Mouse (Mus musculus) megakaryocyte, embryonic 14.5 days (primary cell): Measurements from ENCODE around the gene Snf8. TPM values are rescaled to one million over a fixed set of nuclear protein-coding genes. Genes with fewer than 3 reads are reported as not detected.
A peak's percentile ranks its signal among the peaks of the same experiment; 100 is the strongest.

ENCODE experiments used
- H3K27me3 ChIP-seq: replicated peaks from 2 replicates; pipeline ENCODE3; 2012; ENCODE audit warnings: inconsistent platforms
- H3K36me3 ChIP-seq: replicated peaks from 2 replicates; pipeline ENCODE3; 2012; ENCODE audit warnings: low read length, inconsistent platforms, mixed read lengths
- H3K4me1 ChIP-seq: 2 replicates; pipeline ENCODE4 v1.6.1; 2012; ENCODE audit warnings: inconsistent platforms
- H3K4me3 ChIP-seq: replicated peaks from 2 replicates; pipeline ENCODE3; 2012; ENCODE audit warnings: moderate library complexity, mild to moderate bottlenecking, inconsistent platforms
- H3K9me3 ChIP-seq: 2 replicates; pipeline ENCODE4 v1.6.1; 2012; ENCODE audit warnings: inconsistent platforms
- FLI1 ChIP-seq: IDR thresholded peaks from 2 replicates; pipeline ENCODE4 v1.6.1; 2012; ENCODE audit warnings: low read length, inconsistent platforms, mixed read lengths
- GATA1 ChIP-seq: IDR thresholded peaks from 3 replicates; pipeline ENCODE4 v1.6.1; 2012; ENCODE audit warnings: mixed read lengths, low read length, inconsistent platforms, borderline replicate concordance
- polyA plus RNA-seq: library from polyadenylated mRNA; stranded (reverse); fragments of >175 nt; gene quantifications from 2 replicates; pipeline ENCODE4 v1.2.3, GENCODE M21; 2012; ENCODE audit warnings: low replicate concordance; ENCODE audit not compliant: insufficient read depth

Snf8 gene
- polyA plus RNA-seq = 21.3 and 146 TPM in 2 replicates

DNA sequence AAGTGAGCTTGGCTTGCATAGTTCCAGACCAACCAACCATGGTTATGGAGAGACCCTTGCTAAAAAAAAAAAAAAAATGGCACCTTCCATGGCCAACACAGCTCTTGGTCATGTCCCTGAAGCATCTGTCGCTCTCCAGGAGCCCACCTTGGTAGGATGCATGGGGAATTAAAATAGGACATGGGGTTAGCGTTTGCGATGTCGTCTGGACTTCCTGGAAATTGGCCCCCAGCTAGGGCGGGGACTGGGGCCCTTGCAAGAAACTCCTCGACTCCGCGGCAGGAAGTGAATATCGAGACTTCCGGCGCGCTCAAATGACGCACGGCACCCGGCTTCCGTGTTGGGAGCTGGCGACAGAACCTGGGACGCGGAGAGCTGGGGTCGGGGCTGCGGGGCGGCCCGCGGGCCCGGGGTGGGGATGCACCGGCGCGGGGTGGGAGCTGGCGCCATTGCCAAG, at the start of gene Snf8:
TSS of gene Snf8 (plus strand) at position 290 of the 457 bp plus-strand sequence.
- Histone ChIP-seq H3K9me3 (no peaks in the 10 kb centered on the region), H3K4me3 (peak within 1 kb of the TSS; percentile 96), H3K27me3 (peaks cover 15% of the 10 kb centered on the region), H3K4me1 (peaks cover 22% of the 10 kb centered on the region), H3K36me3 (peaks cover 26% of the 10 kb centered on the region)
- peak; percentile 50; the same call in 1 of the 2 replicates for TF ChIP-seq FLI1
- no peak for TF ChIP-seq GATA1

DNA sequence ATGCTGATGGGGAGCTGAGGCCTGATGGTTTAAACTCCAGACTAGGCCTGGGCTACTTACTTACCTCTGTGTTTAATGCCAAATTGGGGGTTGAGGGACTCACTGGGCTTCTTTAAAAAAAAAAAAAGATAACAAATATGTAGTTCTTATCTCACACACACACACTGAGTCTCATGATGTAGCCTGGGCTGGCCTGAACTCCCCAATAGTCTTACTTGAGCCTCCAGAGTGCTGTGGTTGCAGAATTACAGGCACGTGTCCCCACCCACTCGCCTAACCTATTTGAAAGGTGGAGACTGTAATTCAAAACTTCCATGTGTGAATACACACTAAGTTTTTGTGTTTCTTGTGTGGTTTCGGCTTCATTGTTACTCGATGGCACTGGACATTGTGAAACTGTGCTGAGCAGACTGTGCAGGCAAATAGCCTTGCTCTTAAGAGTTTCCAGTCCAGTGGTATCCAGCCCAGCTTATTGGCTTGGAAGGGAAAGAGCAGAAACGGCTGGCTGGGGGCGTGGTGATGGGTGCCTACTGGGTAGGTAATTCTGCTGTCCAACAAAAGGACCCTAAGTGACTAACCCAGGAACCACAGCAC, 46.7 kb upstream of the Snf8 start:
- Histone ChIP-seq H3K27me3 (peaks cover 55% of the 10 kb centered on the region), H3K4me3 (no peak overlapping the region), H3K9me3 (no peaks in the 10 kb centered on the region), H3K4me1 (no peaks in the 10 kb centered on the region), H3K36me3 (no peaks in the 10 kb centered on the region)
- no peak for TF ChIP-seq GATA1
- TF ChIP-seq FLI1 = no peak

DNA sequence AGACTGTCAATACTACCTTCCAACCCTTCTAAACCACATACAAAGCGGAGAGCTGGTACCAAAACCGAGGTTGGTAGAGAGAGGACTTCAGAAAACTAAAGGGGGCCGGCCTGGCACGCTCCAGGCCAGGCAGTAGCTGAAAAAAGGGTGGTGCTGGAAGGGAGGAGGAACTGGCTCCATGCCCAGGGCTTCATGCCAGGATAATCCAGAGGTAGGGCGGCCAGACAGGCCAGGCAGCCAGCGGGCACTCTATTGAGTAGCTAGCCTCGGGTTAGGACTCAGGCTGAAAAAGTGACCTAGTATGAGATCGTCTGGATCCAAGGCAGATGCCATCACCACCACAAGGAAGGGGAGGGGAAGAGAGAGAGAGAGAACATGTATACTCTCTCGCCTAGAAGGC, 46.2 kb upstream of the Snf8 start:
- no peaks in the 10 kb centered on the region for H3K9me3 ChIP-seq
- H3K36me3 ChIP-seq = no peaks in the 10 kb centered on the region
- TF ChIP-seq GATA1 (no peak), FLI1 (no peak)
- no peak overlapping the region for H3K4me3 ChIP-seq
- H3K27me3 ChIP-seq = peaks cover 53% of the 10 kb centered on the region
- H3K4me1 ChIP-seq = no peaks in the 10 kb centered on the region

DNA sequence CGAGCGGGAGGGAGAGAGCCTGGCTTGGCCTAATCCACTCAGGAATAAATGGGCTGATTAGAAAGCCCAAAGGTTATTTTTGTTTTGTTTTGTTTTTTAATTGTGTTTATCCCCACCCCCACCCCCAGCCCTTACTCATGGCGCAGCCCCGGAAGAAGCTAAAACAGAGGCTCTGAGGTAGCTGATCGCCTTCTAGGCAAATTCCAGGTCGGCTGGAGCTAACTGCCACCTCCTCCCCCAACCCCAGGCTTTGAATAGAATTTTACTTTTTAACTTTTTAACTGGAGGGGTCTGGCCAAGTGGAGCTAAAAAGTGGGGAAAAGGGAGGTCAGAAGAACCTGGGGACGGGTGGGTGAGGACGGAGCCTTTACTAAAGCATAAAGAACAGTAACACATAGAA, 44.8 kb upstream of the Snf8 start:
- no peak for TF ChIP-seq GATA1
- TF ChIP-seq FLI1 = no peak
- H3K4me1 ChIP-seq = no peaks in the 10 kb centered on the region
- peaks cover 9% of the 10 kb centered on the region for H3K9me3 ChIP-seq
- no peak overlapping the region for H3K4me3 ChIP-seq
- H3K27me3 ChIP-seq = peaks cover 61% of the 10 kb centered on the region
- H3K36me3 ChIP-seq = no peaks in the 10 kb centered on the region

DNA sequence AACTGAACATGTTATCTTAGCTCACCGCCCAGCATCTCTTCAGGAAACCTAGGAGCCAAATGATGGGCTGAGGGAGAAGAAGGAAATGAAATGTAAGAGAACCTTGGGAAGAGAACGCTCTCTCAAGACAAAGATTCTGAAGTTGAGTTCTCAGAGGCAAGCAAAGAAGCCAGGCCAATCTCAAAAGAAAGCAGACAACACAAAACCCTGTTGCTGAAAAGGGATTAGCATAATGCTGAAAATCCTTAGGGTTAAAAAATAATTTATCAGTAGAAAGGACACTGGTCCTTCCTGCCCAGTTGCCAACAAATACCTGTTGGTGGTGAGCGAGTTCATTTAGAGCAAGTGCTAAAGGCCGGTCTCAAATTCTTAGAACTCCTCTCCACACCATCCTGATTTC, 44.3 kb upstream of the Snf8 start:
- TF ChIP-seq FLI1 (no peak), GATA1 (no peak)
- H3K27me3 ChIP-seq = peaks cover 65% of the 10 kb centered on the region
- peaks cover 9% of the 10 kb centered on the region for H3K9me3 ChIP-seq
- H3K4me3 ChIP-seq = no peak overlapping the region
- H3K4me1 ChIP-seq = no peaks in the 10 kb centered on the region
- H3K36me3 ChIP-seq = no peaks in the 10 kb centered on the region

DNA sequence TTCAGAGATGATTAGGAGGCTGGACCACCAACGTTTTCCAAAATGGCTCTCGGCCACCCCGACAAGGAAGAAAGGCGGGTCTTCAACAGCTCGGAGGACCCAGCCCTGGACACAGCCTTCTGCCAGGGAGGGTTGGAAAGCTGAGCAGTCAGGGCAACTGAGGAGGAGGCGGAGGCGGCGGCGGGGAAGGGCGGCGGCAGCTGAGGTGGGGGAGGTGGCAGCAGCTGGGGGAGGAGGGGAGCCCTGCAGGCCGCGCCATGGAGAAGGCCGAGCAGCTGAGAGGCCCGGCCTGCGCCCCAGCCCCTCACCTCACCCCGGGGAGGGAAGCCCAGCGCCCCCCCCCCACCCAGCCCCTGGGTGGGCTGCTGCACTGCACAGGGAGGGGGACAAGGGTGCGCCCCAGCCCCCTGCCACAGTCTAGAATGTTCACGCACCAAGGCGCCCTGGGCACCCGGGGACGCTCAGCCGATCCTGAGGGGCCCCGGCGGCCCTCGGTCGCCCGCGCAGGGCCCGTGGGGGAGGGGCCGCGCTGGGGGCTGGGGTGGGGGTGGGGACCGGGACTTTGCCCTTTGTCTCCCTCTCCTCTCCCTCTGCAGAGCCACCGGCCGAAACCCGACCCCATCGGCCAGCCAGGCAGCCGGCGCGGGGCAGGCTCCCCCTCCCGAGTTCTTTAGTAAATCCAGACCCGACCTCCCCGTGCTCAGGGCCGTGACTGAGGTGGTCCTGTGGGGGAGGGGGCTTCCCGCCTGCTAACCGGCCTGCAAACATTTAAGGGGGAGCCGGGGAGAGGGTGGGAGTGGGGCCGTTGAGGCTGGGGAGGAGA, 43.6 kb upstream of the Snf8 start:
- Histone ChIP-seq H3K9me3 (peaks cover 9% of the 10 kb centered on the region), H3K36me3 (no peaks in the 10 kb centered on the region), H3K4me1 (no peaks in the 10 kb centered on the region), H3K4me3 (no peak overlapping the region), H3K27me3 (peaks cover 67% of the 10 kb centered on the region)
- TF ChIP-seq FLI1 (no peak), GATA1 (no peak)

DNA sequence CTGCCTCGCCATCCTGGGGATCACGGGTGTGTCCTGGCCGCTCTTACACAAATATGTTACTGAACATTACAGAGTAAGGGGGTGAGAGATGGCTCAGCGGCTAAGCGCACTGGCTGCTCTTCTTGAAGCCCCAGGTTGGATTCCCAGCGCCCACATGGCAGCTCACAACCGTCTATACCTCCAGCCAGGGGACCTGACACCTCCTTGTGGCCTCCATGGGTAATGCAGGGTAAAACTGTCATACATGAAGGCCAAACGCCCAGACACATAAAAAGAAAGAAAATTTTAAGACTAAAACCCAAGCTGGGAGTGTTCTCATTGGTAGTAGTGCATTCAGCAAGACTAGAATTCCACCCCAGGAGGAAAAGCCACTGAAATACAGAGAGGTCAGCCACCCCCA, 40.5 kb upstream of the Snf8 start:
- H3K36me3 ChIP-seq = no peaks in the 10 kb centered on the region
- no peak for TF ChIP-seq FLI1
- TF ChIP-seq GATA1 = no peak

DNA sequence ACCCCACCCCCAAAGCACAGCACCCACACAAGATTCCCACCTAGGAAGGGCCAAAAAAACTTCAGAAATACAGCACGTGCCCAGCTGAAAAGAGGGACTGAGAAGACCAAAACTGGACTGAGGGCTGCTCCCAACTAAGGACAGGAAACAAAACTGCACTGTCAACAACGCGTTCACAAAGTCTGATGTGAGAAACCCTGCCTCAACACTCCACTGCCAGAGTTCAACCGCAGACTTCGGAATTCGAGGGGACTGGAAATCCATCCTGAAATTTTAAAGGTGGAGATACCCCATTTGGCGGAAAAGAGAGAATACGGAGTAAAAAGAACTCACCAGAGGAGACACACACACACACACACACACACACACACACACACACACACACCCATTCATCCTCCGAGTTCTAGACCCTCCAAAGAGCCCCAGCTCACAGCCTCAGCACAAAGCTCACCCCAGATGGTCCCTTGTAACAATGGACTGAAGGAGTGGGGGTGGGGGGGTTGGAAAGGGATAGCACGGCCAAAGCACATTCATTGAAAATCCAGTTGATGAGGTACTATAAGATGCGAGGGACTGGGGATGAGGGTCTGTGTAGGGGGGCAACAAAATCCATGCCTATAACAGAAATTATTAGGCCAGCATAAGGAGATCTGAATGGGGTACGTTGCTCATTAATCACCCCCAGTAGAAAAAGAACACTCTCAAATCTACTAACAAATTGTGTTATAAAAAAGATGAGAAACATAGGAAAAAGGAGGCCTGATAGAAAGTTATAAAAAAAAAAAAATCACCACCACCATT, 31.4 kb upstream of the Snf8 start:
- H3K36me3 ChIP-seq = no peaks in the 10 kb centered on the region
- H3K9me3 ChIP-seq = no peaks in the 10 kb centered on the region
- no peak overlapping the region for H3K4me3 ChIP-seq
- peaks cover 32% of the 10 kb centered on the region for H3K4me1 ChIP-seq
- TF ChIP-seq FLI1 (no peak), GATA1 (no peak)
- H3K27me3 ChIP-seq = peaks cover 88% of the 10 kb centered on the region

More for the DNA sequence above, 40.5 kb upstream of the Snf8 start:
- no peaks in the 10 kb centered on the region for H3K4me1 ChIP-seq
- H3K27me3 ChIP-seq = peaks cover 67% of the 10 kb centered on the region
- H3K4me3 ChIP-seq = no peak overlapping the region
- peaks cover 9% of the 10 kb centered on the region for H3K9me3 ChIP-seq

DNA sequence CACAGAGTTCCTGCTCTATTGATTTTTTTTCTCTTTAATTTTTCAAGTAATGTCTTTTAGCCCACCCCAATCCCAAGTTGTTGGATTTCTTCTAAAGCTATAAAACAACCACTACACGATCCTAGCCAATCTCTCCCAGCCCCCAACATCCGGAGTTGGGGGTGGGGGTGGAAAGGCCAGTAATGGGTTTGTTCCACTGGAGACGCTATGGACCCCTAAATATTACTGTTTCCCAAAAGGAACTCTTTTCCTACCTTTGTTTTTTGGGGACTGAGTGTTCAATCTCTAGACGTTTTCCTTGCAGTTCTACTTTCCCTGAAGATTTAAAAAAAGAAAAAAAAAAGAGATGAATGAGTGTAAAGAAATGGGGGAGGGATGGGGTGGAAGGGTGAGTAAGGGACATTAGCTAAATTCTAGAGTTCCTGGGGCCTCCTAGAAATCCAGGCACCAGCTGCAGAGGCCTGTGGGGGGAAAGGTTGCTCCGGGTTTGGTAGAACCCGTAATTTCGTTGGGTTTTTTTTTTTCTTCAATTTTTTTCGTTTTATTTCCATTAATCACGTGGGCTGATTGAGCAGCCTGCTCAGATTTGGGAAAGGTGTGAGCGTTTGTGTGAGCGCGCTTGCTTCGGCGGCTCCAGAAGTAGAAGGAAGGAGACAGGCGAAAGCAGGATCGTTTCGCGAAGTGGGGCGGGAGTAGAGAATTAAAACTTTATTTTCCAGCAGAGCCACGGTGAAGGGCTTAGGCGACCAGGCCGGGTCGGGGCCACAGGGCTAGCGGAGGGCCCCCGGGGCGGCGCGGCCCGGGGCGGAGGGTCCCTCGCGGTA, 30.5 kb upstream of the Snf8 start:
- no peaks in the 10 kb centered on the region for H3K36me3 ChIP-seq
- peaks cover 32% of the 10 kb centered on the region for H3K4me1 ChIP-seq
- TF ChIP-seq FLI1 = no peak
- H3K4me3 ChIP-seq = peak overlapping the region; percentile 82
- peaks cover 87% of the 10 kb centered on the region for H3K27me3 ChIP-seq
- H3K9me3 ChIP-seq = no peaks in the 10 kb centered on the region
